ENCODE assay signal across 8 mouse cellular contexts in the genomic region with DNA sequence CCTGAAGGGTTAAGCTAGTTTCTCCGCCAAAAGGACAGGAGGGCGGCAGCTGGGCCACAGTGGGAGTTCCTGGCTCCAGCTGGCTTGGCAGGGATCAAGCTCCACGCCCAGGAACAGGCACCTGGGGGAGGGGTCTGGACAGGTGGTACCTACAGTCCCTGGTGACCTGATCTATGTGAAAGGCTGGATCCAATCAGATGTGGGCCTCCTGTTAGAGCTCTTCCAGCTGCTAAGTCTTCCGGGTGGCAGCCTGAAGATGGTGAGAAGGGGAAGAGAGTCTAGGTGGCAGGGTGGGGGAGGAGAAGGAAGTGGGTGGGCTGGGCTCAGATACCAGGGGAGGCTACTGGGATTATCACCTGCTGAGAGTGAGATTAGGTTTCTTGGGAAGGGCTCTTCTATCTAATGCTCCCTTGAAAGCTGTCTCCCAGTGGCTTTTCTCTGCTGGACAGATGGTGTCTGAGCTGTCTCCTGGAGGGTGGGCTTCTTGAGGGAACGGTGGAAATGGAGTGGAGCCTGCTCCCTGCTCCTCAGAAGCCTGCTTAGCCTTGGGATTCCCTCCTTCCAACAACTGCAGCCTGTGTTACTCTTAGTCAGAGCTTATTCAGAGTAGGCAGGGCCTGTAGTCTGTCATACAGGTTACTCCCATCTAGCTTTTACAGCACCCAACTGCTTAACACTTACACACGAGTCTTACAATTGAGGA. TPM values are rescaled to one million over a fixed set of nuclear protein-coding genes. Genes with fewer than 3 reads are reported as not detected.
DNase-seq lines count a peak whose midpoint lies in the region; ATAC-seq and TF ChIP-seq lines count a peak whose summit lies in the region.

No protein-coding gene starts in this region.

- H3K4me1 ChIP-seq in forebrain, embryonic 14.5 days (ENCODE audit: control insufficient read depth, insufficient read depth, low read length), result peaks cover 9% of the 10 kb centered on the region
- peaks cover 23% of the 10 kb centered on the region for H3K4me1 ChIP-seq in midbrain, embryonic 15.5 days

- TF ChIP-seq POLR2A in brain, embryonic 14.5 days (IDR thresholded peaks at IDR 0.05; ENCODE audit: borderline replicate concordance, extremely low read depth, insufficient read depth, insufficient read length, poor library complexity, severe bottlenecking), result no peak

- TF ChIP-seq CTCF in brain, embryonic 14.5 days (IDR thresholded peaks at IDR 0.05; ENCODE audit: borderline replicate concordance, extremely low read depth, insufficient read depth, insufficient read length), result no peak

- peak; percentile 38 for DNase-seq in embryo, embryonic 10.5 days (ENCODE audit: low spot score)
- DNase-seq in embryo, embryonic 10 days (ENCODE audit: low spot score), result no peak
- peak; percentile 70 for DNase-seq in brain, embryonic 14.5 days (ENCODE audit: low read depth)
- peak; percentile 42 for DNase-seq in forebrain, embryonic 14.5 days (ENCODE audit: low spot score)
- peak; percentile 61 to 90 for DNase-seq in kidney, postnatal 25 days
- no peak for DNase-seq in frontal cortex, postnatal 25 days (ENCODE audit: low spot score in 2 of 2)
- DNase-seq in right cerebral cortex, adult 18-20 months, result no peak

- no peak overlapping the region for H3K4me2 ChIP-seq in forebrain, embryonic 14.5 days (ENCODE audit: low read length)
- no peak overlapping the region for H3K4me2 ChIP-seq in midbrain, embryonic 15.5 days

- H3K9me3 ChIP-seq in forebrain, embryonic 14.5 days (replicated peaks; ENCODE audit: control insufficient read depth, low read length), result no peaks in the 10 kb centered on the region
- H3K9me3 ChIP-seq in midbrain, embryonic 15.5 days, result no peaks in the 10 kb centered on the region

- WGBS in forebrain, embryonic 14.5 days, result 5% methylated on average over 6 of the region's 6 CpGs
- 3% methylated on average over 6 of the region's 6 CpGs for WGBS in midbrain, embryonic 15.5 days

- H3K36me3 ChIP-seq in forebrain, embryonic 14.5 days (ENCODE audit: control insufficient read depth, insufficient read depth, low read length), result 0 out of 2 replicates have a peak, but pooled peaks cover 3% of the 10 kb centered on the region
- no peaks in the 10 kb centered on the region for H3K36me3 ChIP-seq in midbrain, embryonic 15.5 days (replicated peaks)

- H3K27ac ChIP-seq in forebrain, embryonic 14.5 days (ENCODE audit: low read depth, low read length), result no peak overlapping the region
- no peak overlapping the region for H3K27ac ChIP-seq in midbrain, embryonic 15.5 days

- H3K27me3 ChIP-seq in forebrain, embryonic 14.5 days (replicated peaks; ENCODE audit: control insufficient read depth, insufficient read depth, low read length), result no peaks in the 10 kb centered on the region
- no peaks in the 10 kb centered on the region for H3K27me3 ChIP-seq in midbrain, embryonic 15.5 days (replicated peaks)

- 0 out of 2 replicates have a peak overlapping the region, but pooled peaks have one; percentile 13 for H3K9ac ChIP-seq in forebrain, embryonic 14.5 days (ENCODE audit: low read length)
- no peak overlapping the region for H3K9ac ChIP-seq in midbrain, embryonic 15.5 days

- ATAC-seq in forebrain, embryonic 14.5 days, result peak; percentile 60
- ATAC-seq in midbrain, embryonic 15.5 days (replicated peaks), result 0 out of 2 replicates have a peak, but pooled peaks have one; percentile 33

- no peak overlapping the region for H3K4me3 ChIP-seq in forebrain, embryonic 14.5 days (ENCODE audit: low read depth, low read length)
- no peak overlapping the region for H3K4me3 ChIP-seq in midbrain, embryonic 15.5 days

RNA-seq across cellular contexts. Expression of gene Bcl2l1, which starts 27.0 kb away (rescaled TPM):
- polyA plus RNA-seq in brain, embryonic 14.5 days (2012; rRNA removed), result 116 and 129 TPM in 2 replicates
- polyA plus RNA-seq in forebrain, embryonic 14.5 days (2014; fragmentation: Nextera tagmentation; extraction: Ambion mirVana), result 179 and 189 TPM in 2 replicates
- polyA plus RNA-seq in midbrain, embryonic 15.5 days (2015; fragmentation: Nextera tagmentation; extraction: Ambion mirVana), result 195 and 197 TPM in 2 replicates

RNA-seq across cellular contexts. Expression of gene Tpx2, which starts 43.2 kb away (rescaled TPM):
- polyA plus RNA-seq in brain, embryonic 14.5 days (2012; rRNA removed), result 20.8 and 28.8 TPM in 2 replicates
- 70.1 and 81.5 TPM in 2 replicates for polyA plus RNA-seq in forebrain, embryonic 14.5 days (2014; fragmentation: Nextera tagmentation; extraction: Ambion mirVana)
- polyA plus RNA-seq in midbrain, embryonic 15.5 days (2015; fragmentation: Nextera tagmentation; extraction: Ambion mirVana), result 12.9 and 14.6 TPM in 2 replicates

RNA-seq across cellular contexts. Expression of gene Cox4i2, which starts 50.6 kb away (rescaled TPM):
- 4.3 and 4.8 TPM in 2 replicates for polyA plus RNA-seq in brain, embryonic 14.5 days (2012; rRNA removed)
- polyA plus RNA-seq in forebrain, embryonic 14.5 days (2014; fragmentation: Nextera tagmentation; extraction: Ambion mirVana), result 4.5 and 5.9 TPM in 2 replicates
- 5.2 and 6.4 TPM in 2 replicates for polyA plus RNA-seq in midbrain, embryonic 15.5 days (2015; fragmentation: Nextera tagmentation; extraction: Ambion mirVana)

Comparison
In these comparisons a context has a peak if more than half of its experiments do, and no peak if none do; other contexts are left out.
1. DNase-seq: peak in embryo, embryonic 10.5 days (single experiment), brain, embryonic 14.5 days (single experiment), forebrain, embryonic 14.5 days (single experiment) and kidney, postnatal 25 days (2 of 2); none in embryo, embryonic 10 days (single experiment), frontal cortex, postnatal 25 days (0 of 2) and right cerebral cortex, adult 18-20 months (single experiment).